13 mouse cellular contexts compared by ENCODE assay signal in the genomic region with DNA sequence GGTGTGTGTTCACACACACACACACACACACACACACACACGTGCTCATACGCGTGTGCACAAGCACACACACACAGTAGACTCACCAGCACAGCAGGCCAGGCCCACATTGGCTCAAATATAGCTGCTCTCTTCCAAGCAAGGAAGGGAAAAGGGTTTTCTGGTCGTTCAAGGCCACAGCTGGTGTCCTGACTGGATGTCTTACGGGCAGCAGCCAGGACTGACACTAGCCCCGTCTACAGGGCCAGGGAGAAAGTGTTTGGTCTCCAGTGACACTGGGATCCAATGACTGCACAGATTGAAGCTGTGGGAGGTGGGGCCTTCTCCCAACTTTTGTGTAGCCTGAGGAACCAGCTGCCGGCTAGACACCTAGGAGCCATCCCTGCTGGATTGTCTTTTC. TPM values are rescaled to one million over a fixed set of nuclear protein-coding genes. Genes with fewer than 3 reads are reported as not detected.
DNase-seq lines count a peak whose midpoint lies in the region; ATAC-seq and TF ChIP-seq lines count a peak whose summit lies in the region.
"Had no signal": no experiment of that assay in that cellular context is flagged by ENCODE, and none has a peak within 500 bp of the region (broad histone marks: within the 10 kb centered on the region; RNA-seq: fewer than 3 reads in every experiment).

No protein-coding gene starts in this region.

- no peaks in the 10 kb centered on the region for H3K36me3 ChIP-seq in intestine, postnatal 0 days (ENCODE audit: control insufficient read depth, insufficient read depth)
- H3K36me3 ChIP-seq in intestine, embryonic 16.5 days (ENCODE audit: control insufficient read depth, insufficient read depth, low read length) = no peaks in the 10 kb centered on the region
- no peaks in the 10 kb centered on the region for H3K36me3 ChIP-seq in forebrain, embryonic 14.5 days (ENCODE audit: control insufficient read depth, insufficient read depth, low read length)
- H3K36me3 ChIP-seq: kidney, embryonic 15.5 days; limb, embryonic 12.5 days had no signal

- no peak overlapping the region for H3K4me3 ChIP-seq in intestine, postnatal 0 days (ENCODE audit: low read depth, low read length)
- H3K4me3 ChIP-seq in intestine, embryonic 16.5 days (ENCODE audit: low read length) = no peak overlapping the region
- no peak overlapping the region for H3K4me3 ChIP-seq in forebrain, embryonic 14.5 days (ENCODE audit: low read depth, low read length)
- H3K4me3 ChIP-seq: kidney, embryonic 15.5 days; limb, embryonic 12.5 days had no signal

- no peaks in the 10 kb centered on the region for H3K27me3 ChIP-seq in intestine, postnatal 0 days (replicated peaks; ENCODE audit: control insufficient read depth, insufficient read depth, low read length)
- no peaks in the 10 kb centered on the region for H3K27me3 ChIP-seq in intestine, embryonic 16.5 days (replicated peaks; ENCODE audit: control insufficient read depth, insufficient read depth, low read length)
- H3K27me3 ChIP-seq in forebrain, embryonic 14.5 days (replicated peaks; ENCODE audit: control insufficient read depth, insufficient read depth, low read length) = no peaks in the 10 kb centered on the region
- H3K27me3 ChIP-seq: kidney, embryonic 15.5 days; limb, embryonic 12.5 days had no signal

- no peak overlapping the region for H3K9ac ChIP-seq in intestine, postnatal 0 days (ENCODE audit: low read depth, low read length)
- H3K9ac ChIP-seq in intestine, embryonic 16.5 days (ENCODE audit: low read depth, low read length) = no peak overlapping the region
- H3K9ac ChIP-seq in forebrain, embryonic 14.5 days (ENCODE audit: low read length) = no peak overlapping the region
- H3K9ac ChIP-seq: hindbrain, embryonic 14.5 days; kidney, embryonic 15.5 days; limb, embryonic 12.5 days; lung, embryonic 14.5 days had no signal

- H3K9me3 ChIP-seq in intestine, postnatal 0 days (ENCODE audit: control insufficient read depth) = no peaks in the 10 kb centered on the region
- H3K9me3 ChIP-seq in intestine, embryonic 16.5 days (ENCODE audit: control insufficient read depth, low read length) = no peaks in the 10 kb centered on the region
- H3K9me3 ChIP-seq in forebrain, embryonic 14.5 days (replicated peaks; ENCODE audit: control insufficient read depth, low read length) = no peaks in the 10 kb centered on the region
- H3K9me3 ChIP-seq: kidney, embryonic 15.5 days; limb, embryonic 12.5 days had no signal

- H3K4me1 ChIP-seq in intestine, postnatal 0 days (replicated peaks; ENCODE audit: control insufficient read depth, insufficient read depth, low read length) = no peaks in the 10 kb centered on the region
- H3K4me1 ChIP-seq in intestine, embryonic 16.5 days (ENCODE audit: control insufficient read depth, insufficient read depth, low read length) = 0 out of 2 replicates have a peak, but pooled peaks cover 3% of the 10 kb centered on the region
- no peaks in the 10 kb centered on the region for H3K4me1 ChIP-seq in forebrain, embryonic 14.5 days (ENCODE audit: control insufficient read depth, insufficient read depth, low read length)
- H3K4me1 ChIP-seq: limb, embryonic 12.5 days had no signal

- TF ChIP-seq CTCF in intestine, postnatal 0 days (IDR thresholded peaks at IDR 0.05; ENCODE audit: low read depth) = peak; percentile 26; the same call in 1 of the 2 replicates

- peak; percentile 53 for DNase-seq in testis, postnatal 14 days (ENCODE audit: low spot score)
- no peak for DNase-seq in testis, postnatal 10 days (ENCODE audit: low spot score)
- peak; percentile 59 for DNase-seq in heart, adult 8-10 months (ENCODE audit: low spot score)
- DNase-seq in right cerebral cortex, adult 2 months (ENCODE audit: low spot score in 2 of 2) = no peak
- no peak for DNase-seq in forebrain, embryonic 14.5 days (ENCODE audit: low spot score)
- DNase-seq: lung, embryonic 14.5 days; thymus, adult 2 months had no signal

- H3K4me2 ChIP-seq in intestine, postnatal 0 days (replicated peaks; ENCODE audit: low read depth) = no peak overlapping the region
- H3K4me2 ChIP-seq in intestine, embryonic 16.5 days (ENCODE audit: low read depth, low read length) = no peak overlapping the region
- H3K4me2 ChIP-seq in forebrain, embryonic 14.5 days (ENCODE audit: low read length) = no peak overlapping the region
- H3K4me2 ChIP-seq: hindbrain, embryonic 14.5 days; kidney, embryonic 15.5 days; limb, embryonic 12.5 days; lung, embryonic 14.5 days; midbrain, embryonic 11.5 days had no signal

- H3K27ac ChIP-seq in intestine, postnatal 0 days (ENCODE audit: low read depth, low read length) = no peak overlapping the region
- H3K27ac ChIP-seq in intestine, embryonic 16.5 days (ENCODE audit: low read length) = no peak overlapping the region
- H3K27ac ChIP-seq in forebrain, embryonic 14.5 days (ENCODE audit: low read depth, low read length) = no peak overlapping the region
- H3K27ac ChIP-seq: hindbrain, embryonic 14.5 days; kidney, embryonic 15.5 days; limb, embryonic 12.5 days had no signal

- WGBS in intestine, postnatal 0 days = 64% methylated on average over 7 of the region's 7 CpGs
- 69% methylated on average over 7 of the region's 7 CpGs for WGBS in intestine, embryonic 16.5 days
- WGBS in forebrain, embryonic 14.5 days = 78% methylated on average over 7 of the region's 7 CpGs

- ATAC-seq in intestine, postnatal 0 days = no peak
- ATAC-seq in intestine, embryonic 16.5 days = no peak
- ATAC-seq in forebrain, embryonic 14.5 days = no peak

RNA-seq across cellular contexts. Expression of gene Man1c1, which starts 52.7 kb away (rescaled TPM):
- polyA plus RNA-seq in intestine, postnatal 0 days (2015; fragmentation: Nextera tagmentation; extraction: Ambion mirVana) = 1.7 TPM in 2 replicates
- polyA plus RNA-seq in intestine, embryonic 16.5 days (2015; fragmentation: Nextera tagmentation; extraction: Ambion mirVana) = 1.3 and 1.5 TPM in 2 replicates
- total RNA-seq in heart, adult 8-10 months (2022) = 10 to 100 TPM; 22.6 to 26.7 (median 25.3) TPM
- polyA plus RNA-seq in forebrain, embryonic 14.5 days (2014; fragmentation: Nextera tagmentation; extraction: Ambion mirVana) = 1.5 and 1.9 TPM in 2 replicates

Comparison
In these comparisons a context has a peak if more than half of its experiments do, and no peak if none do; other contexts are left out.
1. DNase-seq: peak in testis, postnatal 14 days (single experiment) and heart, adult 8-10 months (single experiment); none in testis, postnatal 10 days (single experiment), right cerebral cortex, adult 2 months (0 of 2) and forebrain, embryonic 14.5 days (single experiment).